Mouse (Mus musculus): ENCODE measurements around the gene Cdc27. TPM values are rescaled to one million over a fixed set of nuclear protein-coding genes. Genes with fewer than 3 reads are reported as not detected.
A peak's percentile ranks its signal among the peaks of the same experiment; 100 is the strongest.
"Not testable (repeated sequence)": the region's sequence is repeated elsewhere in the genome, so short reads cannot be mapped to it uniquely, and the experiment has no call there.

The Cdc27 gene
- polyA plus RNA-seq, 1 experiment from 2014 or later = 17.5 TPM

DNA sequence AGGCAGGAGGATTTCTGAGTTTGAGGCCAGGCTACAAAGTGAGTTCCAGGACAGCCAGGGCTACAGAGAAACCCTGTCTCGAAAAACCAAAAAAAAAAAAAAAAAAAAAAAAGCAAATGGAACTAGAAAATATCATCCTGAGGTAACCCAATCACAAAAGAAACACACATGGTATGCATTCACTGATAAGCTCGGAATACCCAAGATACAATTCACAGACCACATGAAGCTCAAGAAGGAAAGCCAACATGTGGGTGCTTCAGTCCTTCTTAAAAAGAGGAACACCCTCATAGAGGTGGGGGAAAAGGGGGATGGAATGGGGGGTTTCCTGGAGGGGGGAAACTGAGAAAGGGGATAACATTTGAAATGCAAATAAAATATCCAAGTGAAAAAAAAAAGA, 7.1 kb downstream of the Cdc27 start:
- not testable (repeated sequence) for H3K4me3 ChIP-seq (ENCODE audit: low read depth, low read length); H3K9me3 ChIP-seq (replicated peaks; ENCODE audit: control insufficient read depth, low read length); H3K9ac ChIP-seq (ENCODE audit: low read depth, low read length); H3K27me3 ChIP-seq (ENCODE audit: control insufficient read depth, insufficient read depth, low read depth, low read length); H3K36me3 ChIP-seq (ENCODE audit: control insufficient read depth, insufficient read depth)
- Histone ChIP-seq H3K4me1 (ENCODE audit: control insufficient read depth, low read depth, low read length) (peaks cover 46% of the 10 kb centered on the region), H3K27ac (ENCODE audit: low read length) (peak overlapping the region; percentile 64; the same call in 1 of the 2 replicates), H3K4me2 (ENCODE audit: low read depth, low read length) (peak overlapping the region; percentile 30; the same call in 1 of the 2 replicates)
- 27% methylated on average over 2 of the region's 2 CpGs for WGBS (ENCODE audit: insufficient replicate concordance)
- peak; percentile 55; the same call in 1 of the 2 replicates for ATAC-seq (ENCODE audit: low read depth)

DNA sequence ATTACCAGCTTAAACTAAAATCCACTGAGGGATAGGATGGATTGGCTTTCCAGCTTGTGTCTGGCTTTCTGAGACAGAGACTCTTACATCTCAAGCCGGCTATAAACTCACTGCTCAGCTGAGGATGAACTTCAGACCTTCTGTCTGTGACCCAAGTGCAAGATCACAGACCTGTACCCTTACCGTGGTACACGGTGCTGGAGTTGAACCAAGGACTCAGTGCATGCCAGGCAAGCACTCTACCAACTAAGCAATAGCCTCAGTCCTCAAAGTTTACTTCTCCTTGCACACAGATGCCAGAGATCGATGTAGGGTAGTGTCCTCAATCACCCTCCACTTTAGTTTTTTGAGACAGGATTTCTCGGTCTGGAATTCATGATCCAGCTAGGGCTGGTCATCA, 10.6 kb downstream of the Cdc27 start:
- Histone ChIP-seq H3K36me3 (ENCODE audit: control insufficient read depth, insufficient read depth) (peaks cover 3% of the 10 kb centered on the region), H3K4me3 (ENCODE audit: low read depth, low read length) (no peak overlapping the region), H3K27me3 (ENCODE audit: control insufficient read depth, insufficient read depth, low read depth, low read length) (no peaks in the 10 kb centered on the region), H3K9me3 (replicated peaks; ENCODE audit: control insufficient read depth, low read length) (no peaks in the 10 kb centered on the region), H3K27ac (ENCODE audit: low read length) (no peak overlapping the region), H3K4me2 (ENCODE audit: low read depth, low read length) (no peak overlapping the region), H3K9ac (ENCODE audit: low read depth, low read length) (no peak overlapping the region), H3K4me1 (ENCODE audit: control insufficient read depth, low read depth, low read length) (peaks cover 27% of the 10 kb centered on the region)
- WGBS (ENCODE audit: insufficient replicate concordance) = 84% methylated on average over 5 of the region's 5 CpGs
- ATAC-seq (ENCODE audit: low read depth) = no peak

DNA sequence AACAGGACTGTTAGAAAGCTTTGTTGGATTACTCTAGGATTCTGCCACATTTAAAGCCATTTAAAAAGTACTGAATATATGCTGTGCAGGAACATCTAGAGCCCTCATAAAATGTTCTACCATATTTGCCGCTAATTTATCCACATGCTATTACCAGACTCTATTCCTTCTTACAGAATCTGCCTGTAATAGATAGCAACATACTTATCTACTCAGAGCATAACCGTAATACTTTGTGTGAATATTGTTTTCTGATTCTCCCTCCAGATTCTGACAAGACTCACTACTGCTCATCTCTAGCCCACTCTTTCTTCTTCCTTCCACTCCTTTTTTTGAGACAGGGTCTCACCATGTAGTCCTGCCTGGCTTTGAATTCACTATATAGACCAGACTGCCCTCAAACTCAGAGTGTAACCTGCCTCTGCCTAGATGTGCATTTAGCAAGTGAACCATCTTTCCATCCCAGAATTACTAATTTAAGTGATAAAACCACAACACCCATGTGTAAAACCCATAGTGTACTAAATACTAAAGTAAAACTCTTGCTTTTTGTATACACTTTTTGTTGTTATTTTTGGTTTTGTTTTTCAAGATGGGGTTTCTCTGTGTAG, 12.4 kb downstream of the Cdc27 start:
- Histone ChIP-seq H3K27me3 (ENCODE audit: control insufficient read depth, insufficient read depth, low read depth, low read length) (no peaks in the 10 kb centered on the region), H3K27ac (ENCODE audit: low read length) (no peak overlapping the region), H3K4me1 (ENCODE audit: control insufficient read depth, low read depth, low read length) (peaks cover 19% of the 10 kb centered on the region), H3K36me3 (ENCODE audit: control insufficient read depth, insufficient read depth) (peaks cover 3% of the 10 kb centered on the region), H3K9me3 (replicated peaks; ENCODE audit: control insufficient read depth, low read length) (no peaks in the 10 kb centered on the region), H3K4me2 (ENCODE audit: low read depth, low read length) (peak overlapping the region; percentile 39), H3K4me3 (ENCODE audit: low read depth, low read length) (no peak overlapping the region), H3K9ac (ENCODE audit: low read depth, low read length) (0 out of 2 replicates have a peak overlapping the region, but pooled peaks have one; percentile 34)
- WGBS (ENCODE audit: insufficient replicate concordance) = 23% methylated on average over 2 of the region's 2 CpGs
- ATAC-seq (ENCODE audit: low read depth) = peak; percentile 66

DNA sequence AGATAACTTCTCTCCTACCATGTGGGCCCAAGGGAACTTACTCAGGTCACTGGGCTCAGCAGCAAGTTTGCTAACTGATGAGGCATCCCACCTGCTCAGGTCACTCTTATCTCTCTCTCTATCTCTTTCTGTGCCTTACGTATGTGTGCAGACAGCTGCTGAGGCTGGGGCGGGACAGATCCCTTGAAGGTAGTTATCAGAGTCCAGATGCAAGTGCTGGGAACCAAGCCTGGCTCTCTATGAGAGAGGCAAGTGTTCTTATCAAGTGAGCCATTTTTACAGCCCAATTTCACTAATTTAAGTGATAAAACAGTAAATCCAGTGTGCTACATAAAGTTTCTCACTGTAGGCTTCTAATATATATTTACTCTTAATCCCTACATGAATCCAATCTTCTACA, 13.6 kb downstream of the Cdc27 start:
- peak; percentile 61 for ATAC-seq (ENCODE audit: low read depth)
- no peak overlapping the region for H3K4me2 ChIP-seq (ENCODE audit: low read depth, low read length)
- H3K4me1 ChIP-seq (ENCODE audit: control insufficient read depth, low read depth, low read length) = peaks cover 13% of the 10 kb centered on the region
- peaks cover 8% of the 10 kb centered on the region for H3K36me3 ChIP-seq (ENCODE audit: control insufficient read depth, insufficient read depth)
- 18% methylated on average over 2 of the region's 2 CpGs for WGBS (ENCODE audit: insufficient replicate concordance)
- no peak overlapping the region for H3K4me3 ChIP-seq (ENCODE audit: low read depth, low read length)
- no peaks in the 10 kb centered on the region for H3K27me3 ChIP-seq (ENCODE audit: control insufficient read depth, insufficient read depth, low read depth, low read length)
- no peak overlapping the region for H3K27ac ChIP-seq (ENCODE audit: low read length)
- no peak overlapping the region for H3K9ac ChIP-seq (ENCODE audit: low read depth, low read length)
- H3K9me3 ChIP-seq (replicated peaks; ENCODE audit: control insufficient read depth, low read length) = no peaks in the 10 kb centered on the region

DNA sequence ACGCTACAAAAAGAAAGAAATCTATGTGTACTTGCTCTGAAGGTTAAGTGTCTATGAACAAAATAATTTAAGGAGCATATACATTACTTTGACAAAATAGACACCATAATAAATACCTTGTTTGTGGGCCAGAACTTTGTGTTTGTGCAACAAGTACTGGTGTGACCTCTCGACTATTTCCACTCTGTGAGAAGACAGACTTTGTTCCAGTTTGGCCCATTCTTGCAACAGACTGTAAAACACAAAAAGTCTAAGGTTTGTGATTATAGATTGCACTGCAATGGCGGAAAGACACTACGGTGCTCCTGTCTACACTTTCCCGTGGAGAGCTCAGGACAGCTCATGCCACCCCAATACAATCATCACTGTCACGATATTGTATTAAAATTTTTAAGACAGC, 24.5 kb downstream of the Cdc27 start:
- no peaks in the 10 kb centered on the region for H3K9me3 ChIP-seq (replicated peaks; ENCODE audit: control insufficient read depth, low read length)
- ATAC-seq (ENCODE audit: low read depth) = no peak
- no peak overlapping the region for H3K4me3 ChIP-seq (ENCODE audit: low read depth, low read length)
- H3K36me3 ChIP-seq (ENCODE audit: control insufficient read depth, insufficient read depth) = peaks cover 58% of the 10 kb centered on the region
- no peaks in the 10 kb centered on the region for H3K27me3 ChIP-seq (ENCODE audit: control insufficient read depth, insufficient read depth, low read depth, low read length)
- no peak overlapping the region for H3K9ac ChIP-seq (ENCODE audit: low read depth, low read length)
- WGBS (ENCODE audit: insufficient replicate concordance) = 82% methylated on average over 6 of the region's 6 CpGs
- H3K4me1 ChIP-seq (ENCODE audit: control insufficient read depth, low read depth, low read length) = no peaks in the 10 kb centered on the region
- H3K4me2 ChIP-seq (ENCODE audit: low read depth, low read length) = no peak overlapping the region
- no peak overlapping the region for H3K27ac ChIP-seq (ENCODE audit: low read length)

DNA sequence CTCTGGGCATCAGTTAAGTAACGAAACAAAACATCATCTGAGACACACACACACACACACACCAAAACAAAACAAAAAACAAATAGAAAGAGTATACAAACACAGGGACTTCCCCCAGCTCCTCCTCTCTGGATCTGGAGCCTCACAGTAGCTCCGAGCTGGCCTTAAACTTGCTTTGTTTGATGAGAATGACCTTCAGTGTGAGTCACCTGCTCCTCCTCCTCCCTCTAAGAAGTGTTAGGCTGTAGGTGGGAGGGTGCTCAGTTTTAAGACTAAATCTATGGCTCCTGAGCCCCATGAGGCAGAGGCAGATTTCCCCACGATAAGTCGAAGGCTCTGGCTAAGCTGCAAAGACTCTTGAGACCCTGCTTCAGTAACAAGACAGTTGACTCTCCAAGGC, 38.0 kb downstream of the Cdc27 start:
- Histone ChIP-seq H3K9ac (ENCODE audit: low read depth, low read length) (no peak overlapping the region), H3K27me3 (ENCODE audit: control insufficient read depth, insufficient read depth, low read depth, low read length) (no peaks in the 10 kb centered on the region), H3K4me2 (ENCODE audit: low read depth, low read length) (no peak overlapping the region), H3K4me1 (ENCODE audit: control insufficient read depth, low read depth, low read length) (no peaks in the 10 kb centered on the region), H3K4me3 (ENCODE audit: low read depth, low read length) (no peak overlapping the region), H3K36me3 (ENCODE audit: control insufficient read depth, insufficient read depth) (peaks cover 71% of the 10 kb centered on the region), H3K27ac (ENCODE audit: low read length) (no peak overlapping the region), H3K9me3 (replicated peaks; ENCODE audit: control insufficient read depth, low read length) (no peaks in the 10 kb centered on the region)
- WGBS (ENCODE audit: insufficient replicate concordance) = 81% methylated on average over 4 of the region's 4 CpGs
- ATAC-seq (ENCODE audit: low read depth) = no peak

DNA sequence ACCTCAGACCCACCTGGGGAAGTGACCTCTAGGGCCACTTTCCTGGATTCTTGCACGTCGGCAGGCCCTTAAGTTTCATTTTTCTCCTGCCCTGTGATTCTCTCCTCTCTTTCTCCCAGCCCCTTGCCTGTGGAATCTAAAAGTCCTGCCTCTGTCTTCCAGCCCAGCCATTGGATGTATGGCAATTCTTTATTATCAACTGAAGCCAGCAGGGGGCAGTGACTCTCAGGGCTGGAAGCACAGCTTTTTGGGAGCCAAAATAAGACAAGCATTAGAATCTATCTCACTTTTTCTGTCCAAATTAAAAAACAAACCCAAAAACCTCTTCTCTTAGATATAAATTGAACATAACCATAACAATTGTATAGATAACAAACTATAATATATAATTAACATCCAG, 39.8 kb downstream of the Cdc27 start:
- WGBS (ENCODE audit: insufficient replicate concordance) = 88% methylated on average over 2 of the region's 2 CpGs
- H3K4me1 ChIP-seq (ENCODE audit: control insufficient read depth, low read depth, low read length) = no peaks in the 10 kb centered on the region
- ATAC-seq (ENCODE audit: low read depth) = no peak
- peaks cover 66% of the 10 kb centered on the region for H3K36me3 ChIP-seq (ENCODE audit: control insufficient read depth, insufficient read depth)
- H3K9me3 ChIP-seq (replicated peaks; ENCODE audit: control insufficient read depth, low read length) = no peaks in the 10 kb centered on the region
- no peak overlapping the region for H3K4me3 ChIP-seq (ENCODE audit: low read depth, low read length)
- no peak overlapping the region for H3K27ac ChIP-seq (ENCODE audit: low read length)
- no peak overlapping the region for H3K4me2 ChIP-seq (ENCODE audit: low read depth, low read length)
- H3K27me3 ChIP-seq (ENCODE audit: control insufficient read depth, insufficient read depth, low read depth, low read length) = no peaks in the 10 kb centered on the region
- H3K9ac ChIP-seq (ENCODE audit: low read depth, low read length) = no peak overlapping the region

DNA sequence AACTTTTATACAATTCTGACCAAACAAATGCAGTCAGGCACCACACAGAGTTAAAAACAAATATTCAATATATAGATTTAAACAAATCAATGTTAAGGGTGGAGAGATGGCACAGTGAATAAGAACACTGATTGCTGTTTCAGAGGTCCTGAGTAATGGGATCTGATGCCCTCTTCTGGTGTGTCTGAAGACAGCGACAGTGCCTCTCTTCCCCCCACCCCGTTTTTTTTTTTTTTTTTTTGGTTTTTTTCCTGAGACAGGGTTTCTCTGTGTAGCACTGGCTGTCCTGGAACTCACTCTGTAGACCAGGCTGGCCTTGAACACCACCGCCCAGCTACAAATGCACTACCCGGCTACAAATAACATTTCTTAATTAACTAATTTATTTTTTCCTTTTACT, 42.0 kb downstream of the Cdc27 start:
- ATAC-seq (ENCODE audit: low read depth) = no peak
- H3K36me3 ChIP-seq (ENCODE audit: control insufficient read depth, insufficient read depth) = peaks cover 66% of the 10 kb centered on the region
- no peak overlapping the region for H3K4me2 ChIP-seq (ENCODE audit: low read depth, low read length)
- no peak overlapping the region for H3K4me3 ChIP-seq (ENCODE audit: low read depth, low read length)
- no peaks in the 10 kb centered on the region for H3K9me3 ChIP-seq (replicated peaks; ENCODE audit: control insufficient read depth, low read length)
- 80% methylated on average over 4 of the region's 4 CpGs for WGBS (ENCODE audit: insufficient replicate concordance)
- H3K27ac ChIP-seq (ENCODE audit: low read length) = no peak overlapping the region
- no peaks in the 10 kb centered on the region for H3K27me3 ChIP-seq (ENCODE audit: control insufficient read depth, insufficient read depth, low read depth, low read length)
- no peaks in the 10 kb centered on the region for H3K4me1 ChIP-seq (ENCODE audit: control insufficient read depth, low read depth, low read length)
- H3K9ac ChIP-seq (ENCODE audit: low read depth, low read length) = no peak overlapping the region

DNA sequence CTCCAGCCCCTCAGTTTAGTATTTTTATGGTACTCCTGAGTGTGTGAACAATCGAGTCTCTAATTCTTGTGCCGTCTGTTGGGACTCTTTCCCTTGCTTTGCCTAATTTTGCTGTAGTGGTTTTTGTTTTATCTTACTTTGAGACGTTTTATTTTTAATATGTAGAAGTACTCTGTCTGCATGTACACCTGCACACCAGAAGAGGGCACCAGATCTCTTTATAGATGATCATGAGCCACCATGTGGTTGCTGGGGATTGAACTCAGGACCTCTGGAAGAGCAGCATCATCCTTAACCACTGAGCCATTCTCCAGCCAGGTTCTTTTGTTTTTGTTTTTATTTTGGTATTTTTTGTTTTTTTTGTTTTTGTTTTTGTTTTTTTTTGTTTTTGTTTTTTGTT, 62.1 kb downstream of the Cdc27 start:
- no peaks in the 10 kb centered on the region; the same call in 1 of the 2 replicates for H3K9me3 ChIP-seq (replicated peaks; ENCODE audit: control insufficient read depth, low read length)
- H3K4me1 ChIP-seq (ENCODE audit: control insufficient read depth, low read depth, low read length) = no peaks in the 10 kb centered on the region
- H3K27me3 ChIP-seq (ENCODE audit: control insufficient read depth, insufficient read depth, low read depth, low read length) = no peaks in the 10 kb centered on the region
- ATAC-seq (ENCODE audit: low read depth) = no peak
- no peak overlapping the region for H3K27ac ChIP-seq (ENCODE audit: low read length)
- H3K9ac ChIP-seq (ENCODE audit: low read depth, low read length) = no peak overlapping the region
- 57% methylated on average over 3 of the region's 3 CpGs for WGBS (ENCODE audit: insufficient replicate concordance)
- no peak overlapping the region for H3K4me3 ChIP-seq (ENCODE audit: low read depth, low read length)
- H3K4me2 ChIP-seq (ENCODE audit: low read depth, low read length) = no peak overlapping the region
- no peaks in the 10 kb centered on the region for H3K36me3 ChIP-seq (ENCODE audit: control insufficient read depth, insufficient read depth)

Data from liver, embryonic 16.5 days (tissue).